Mouse (Mus musculus): ENCODE results near the gene Msto1.
A peak's percentile ranks its signal among the peaks of the same experiment; 100 is the strongest.
"Not testable (repeated sequence)": the region's sequence is repeated elsewhere in the genome, so short reads cannot be mapped to it uniquely, and the experiment has no call there.

Msto1 gene

GRCm38 (mm10) chr3:88913511-88914383 is at the start of gene Msto1:
Msto1 (minus strand) TSS chr3:88913999.
- DNase-seq = peak; percentile 93

GRCm38 (mm10) chr3:88963211-88963610 is 49.4 kb upstream of the Msto1 start:
- DNase-seq = not testable (repeated sequence)

GRCm38 (mm10) chr3:88953736-88954135 is 39.9 kb upstream of the Msto1 start:
- DNase-seq = no peak

GRCm38 (mm10) chr3:88953246-88953645 is 39.4 kb upstream of the Msto1 start:
- no peak for DNase-seq

- no peak for DNase-seq
Observed at GRCm38 (mm10) chr3:88951327-88951800, 37.6 kb upstream of the Msto1 start.

GRCm38 (mm10) chr3:88950576-88951326 is 37.0 kb upstream of the Msto1 start, which contains the start of the genes Ash1l and Dap3:
Ash1l (plus strand) TSS chr3:88950622.
Dap3 (minus strand) TSS chr3:88951181.
- DNase-seq = peak; percentile 77

- peak; percentile 93 for DNase-seq
Observed at GRCm38 (mm10) chr3:88949786-88950575, 36.2 kb upstream of the Msto1 start.

GRCm38 (mm10) chr3:88944109-88944508 is 30.3 kb upstream of the Msto1 start:
- no peak for DNase-seq

- no peak for DNase-seq
Observed at GRCm38 (mm10) chr3:88942316-88942880, 28.6 kb upstream of the Msto1 start.

- no peak for DNase-seq
Observed at GRCm38 (mm10) chr3:88939749-88940148, 25.9 kb upstream of the Msto1 start.

- DNase-seq = no peak
Observed at GRCm38 (mm10) chr3:88939071-88939470, 25.3 kb upstream of the Msto1 start.

- DNase-seq = no peak
Observed at GRCm38 (mm10) chr3:88929501-88929900, 15.7 kb upstream of the Msto1 start.

GRCm38 (mm10) chr3:88925651-88926050 is 11.9 kb upstream of the Msto1 start:
- no peak for DNase-seq

- DNase-seq = no peak
Observed at GRCm38 (mm10) chr3:88923989-88924591, 10.3 kb upstream of the Msto1 start.

- no peak for DNase-seq
Observed at GRCm38 (mm10) chr3:88921411-88921810, 7.6 kb upstream of the Msto1 start.

- DNase-seq = no peak
Observed at GRCm38 (mm10) chr3:88918981-88919380, 5.2 kb upstream of the Msto1 start.

- no peak for DNase-seq
Observed at GRCm38 (mm10) chr3:88914384-88914810, 598 bp upstream of the Msto1 start.

- DNase-seq = no peak
Observed at GRCm38 (mm10) chr3:88912585-88912984, 1.2 kb downstream of the Msto1 start.

- no peak for DNase-seq
Observed at GRCm38 (mm10) chr3:88906393-88907159, 7.2 kb downstream of the Msto1 start.

GRCm38 (mm10) chr3:88905741-88906140 is 8.1 kb downstream of the Msto1 start:
- no peak for DNase-seq

GRCm38 (mm10) chr3:88905209-88905608 is 8.6 kb downstream of the Msto1 start:
- no peak for DNase-seq
